Mouse (Mus musculus) hindbrain, embryonic 14.5 days (tissue): Measurements from ENCODE around the gene Elk4. TPM values are rescaled to one million over a fixed set of nuclear protein-coding genes. Genes with fewer than 3 reads are reported as not detected.

Experiments
- ATAC-seq: fragments of 200-750 bp; cut with Nextera tagmentation; 2 replicates; pipeline ENCODE4 v1.8.0; 2017; ENCODE audit warnings: moderate number of reproducible peaks, mild to moderate bottlenecking, moderate TSS enrichment, moderate library complexity; ENCODE audit not compliant: low FRiP score
- DNase-seq: peaks from one replicate; pipeline ENCODE4 v3.0.0-alpha.2; 2015; ENCODE audit warnings: low spot score
- H3K27ac ChIP-seq: fragments of 300-500 bp; sonication (generic); 2 replicates; pipeline ENCODE4 v1.5.1; 2014; ENCODE audit warnings: mild to moderate bottlenecking, moderate library complexity
- H3K27me3 ChIP-seq: fragments of 300-500 bp; sonication (generic); 2 replicates; pipeline ENCODE4 v1.6.1; 2014; ENCODE audit warnings: mild to moderate bottlenecking, low read length, mixed read lengths; ENCODE audit not compliant: control insufficient read depth, insufficient read depth
- H3K36me3 ChIP-seq: fragments of 300-500 bp; sonication (generic); replicated peaks from 2 replicates; pipeline ENCODE4 v1.6.1; 2014; ENCODE audit not compliant: control insufficient read depth, insufficient read depth
- H3K4me1 ChIP-seq: fragments of 300-500 bp; sonication (generic); replicated peaks from 2 replicates; pipeline ENCODE4 v1.6.1; 2014; ENCODE audit warnings: antibody characterized with exemption, low read length, mixed read lengths; ENCODE audit not compliant: control insufficient read depth, insufficient read depth
- H3K4me2 ChIP-seq: fragments of 300-500 bp; sonication (generic); replicated peaks from 2 replicates; pipeline ENCODE4 v1.6.1; 2014; ENCODE audit warnings: mild to moderate bottlenecking, moderate library complexity
- H3K4me3 ChIP-seq: fragments of 300-500 bp; sonication (generic); replicated peaks from 2 replicates; pipeline ENCODE4 v1.5.1; 2014; ENCODE audit warnings: mild to moderate bottlenecking, low read length
- H3K9ac ChIP-seq: fragments of 300-500 bp; sonication (generic); 2 replicates; pipeline ENCODE4 v1.6.1; 2014
- H3K9me3 ChIP-seq: fragments of 300-500 bp; sonication (generic); 2 replicates; pipeline ENCODE4 v1.6.1; 2016; ENCODE audit warnings: low read length; ENCODE audit not compliant: control insufficient read depth
- WGBS: fragments of 180-500 bp; shearing (Covaris S2); extraction: QIAGEN DNeasy Blood & Tissue Kit; methylation state at CpG from one replicate; pipeline ENCODE4 v1.1.7; 2014; 5-methylcytosine and 5-hydroxymethylcytosine counted together
- polyA plus RNA-seq: library from polyadenylated mRNA; unstranded; fragments of >200 nt; fragmentation: Nextera tagmentation; extraction: Ambion mirVana; gene quantifications from 2 replicates; pipeline ENCODE4 v1.2.1, GENCODE M21; 2014

Gene Elk4
- polyA plus RNA-seq, 1 experiment from 2014 or later: 14.1 TPM

GRCm38 (mm10) chr1:132022107-132022506, 14.7 kb downstream of the Elk4 start:
- WGBS: 90% methylated on average over 3 of the region's 3 CpGs
- no peak for ATAC-seq
- Histone ChIP-seq H3K27me3 (no peaks in the 10 kb centered on the region), H3K27ac (no peak overlapping the region), H3K4me3 (no peak overlapping the region), H3K4me2 (no peak overlapping the region), H3K4me1 (no peaks in the 10 kb centered on the region), H3K9ac (no peak overlapping the region), H3K36me3 (peaks cover 89% of the 10 kb centered on the region), H3K9me3 (no peaks in the 10 kb centered on the region)
- no peak for DNase-seq

- H3K4me3 ChIP-seq: no peak overlapping the region
- H3K9me3 ChIP-seq: no peaks in the 10 kb centered on the region
- H3K4me1 ChIP-seq: no peaks in the 10 kb centered on the region
- ATAC-seq (no peak), DNase-seq (no peak)
- H3K4me2 ChIP-seq: no peak overlapping the region
- no peaks in the 10 kb centered on the region for H3K27me3 ChIP-seq
- H3K27ac ChIP-seq: no peak overlapping the region
- H3K36me3 ChIP-seq: peaks cover 66% of the 10 kb centered on the region
- 87% methylated on average over 11 of the region's 11 CpGs for WGBS
- H3K9ac ChIP-seq: no peak overlapping the region
Measured at GRCm38 (mm10) chr1:132026925-132027646, 19.7 kb downstream of the Elk4 start.

- WGBS: 93% methylated on average over 5 of the region's 5 CpGs
- H3K4me3 ChIP-seq: no peak overlapping the region
- H3K4me2 ChIP-seq: no peak overlapping the region
- ATAC-seq (no peak), DNase-seq (no peak)
- no peak overlapping the region for H3K27ac ChIP-seq
- H3K27me3 ChIP-seq: no peaks in the 10 kb centered on the region
- no peaks in the 10 kb centered on the region for H3K4me1 ChIP-seq
- no peaks in the 10 kb centered on the region for H3K9me3 ChIP-seq
- H3K36me3 ChIP-seq: peaks cover 64% of the 10 kb centered on the region
- no peak overlapping the region for H3K9ac ChIP-seq
Measured at GRCm38 (mm10) chr1:132027978-132028377, 20.6 kb downstream of the Elk4 start.

GRCm38 (mm10) chr1:132028413-132028812, 21.0 kb downstream of the Elk4 start:
- no peak for DNase-seq
- WGBS: 90% methylated on average over 9 of the region's 9 CpGs
- Histone ChIP-seq H3K4me2 (no peak overlapping the region), H3K9ac (no peak overlapping the region), H3K27me3 (no peaks in the 10 kb centered on the region), H3K4me3 (no peak overlapping the region), H3K27ac (no peak overlapping the region), H3K4me1 (no peaks in the 10 kb centered on the region), H3K9me3 (no peaks in the 10 kb centered on the region), H3K36me3 (peaks cover 64% of the 10 kb centered on the region)
- no peak for ATAC-seq

- Histone ChIP-seq H3K27ac (no peak overlapping the region), H3K4me3 (no peak overlapping the region), H3K9me3 (no peaks in the 10 kb centered on the region), H3K27me3 (no peaks in the 10 kb centered on the region), H3K4me2 (no peak overlapping the region), H3K4me1 (no peaks in the 10 kb centered on the region), H3K36me3 (peaks cover 55% of the 10 kb centered on the region), H3K9ac (no peak overlapping the region)
- ATAC-seq: no peak
- 80% methylated on average over 2 of the region's 2 CpGs for WGBS
- no peak for DNase-seq
Measured at GRCm38 (mm10) chr1:132030574-132030973, 23.2 kb downstream of the Elk4 start.

- WGBS: 94% methylated on average over 7 of the region's 7 CpGs
- no peak for ATAC-seq
- H3K36me3 ChIP-seq: peaks cover 45% of the 10 kb centered on the region
Measured at GRCm38 (mm10) chr1:132032172-132032571, 24.8 kb downstream of the Elk4 start.

GRCm38 (mm10) chr1:132037746-132038145, 30.3 kb downstream of the Elk4 start:
- Histone ChIP-seq H3K4me2 (no peak overlapping the region), H3K9ac (no peak overlapping the region), H3K4me3 (no peak overlapping the region), H3K4me1 (no peaks in the 10 kb centered on the region), H3K9me3 (no peaks in the 10 kb centered on the region), H3K27ac (no peak overlapping the region), H3K27me3 (no peaks in the 10 kb centered on the region), H3K36me3 (peaks cover 19% of the 10 kb centered on the region)
- no peak for ATAC-seq
- WGBS: 83% methylated on average over 3 of the region's 3 CpGs
- DNase-seq: no peak

More at GRCm38 (mm10) chr1:132032172-132032571, 24.8 kb downstream of the Elk4 start:
- Histone ChIP-seq H3K27ac (no peak overlapping the region), H3K4me1 (no peaks in the 10 kb centered on the region), H3K4me2 (no peak overlapping the region), H3K27me3 (no peaks in the 10 kb centered on the region), H3K9me3 (no peaks in the 10 kb centered on the region), H3K4me3 (no peak overlapping the region), H3K9ac (no peak overlapping the region)
- no peak for DNase-seq

GRCm38 (mm10) chr1:132038753-132039152, 31.3 kb downstream of the Elk4 start:
- no peaks in the 10 kb centered on the region for H3K9me3 ChIP-seq
- H3K4me3 ChIP-seq: no peak overlapping the region
- H3K36me3 ChIP-seq: 0 out of 2 replicates have a peak, but pooled peaks cover 9% of the 10 kb centered on the region
- 89% methylated on average over 5 of the region's 5 CpGs for WGBS
- no peak overlapping the region for H3K4me2 ChIP-seq
- H3K27ac ChIP-seq: no peak overlapping the region
- no peaks in the 10 kb centered on the region for H3K4me1 ChIP-seq
- no peaks in the 10 kb centered on the region for H3K27me3 ChIP-seq
- no peak for DNase-seq
- H3K9ac ChIP-seq: no peak overlapping the region
- no peak for ATAC-seq

- no peaks in the 10 kb centered on the region for H3K4me1 ChIP-seq
- H3K9me3 ChIP-seq: no peaks in the 10 kb centered on the region
- no peaks in the 10 kb centered on the region for H3K36me3 ChIP-seq
- no peak for DNase-seq
- no peak overlapping the region for H3K9ac ChIP-seq
- no peaks in the 10 kb centered on the region for H3K27me3 ChIP-seq
- no peak for ATAC-seq
- 74% methylated on average over 9 of the region's 9 CpGs for WGBS
- H3K4me2 ChIP-seq: no peak overlapping the region
- no peak overlapping the region for H3K4me3 ChIP-seq
- H3K27ac ChIP-seq: no peak overlapping the region
Measured at GRCm38 (mm10) chr1:132040201-132040621, 32.8 kb downstream of the Elk4 start.

- WGBS: 69% methylated on average over 4 of the region's 4 CpGs
- no peaks in the 10 kb centered on the region for H3K27me3 ChIP-seq
- no peak overlapping the region for H3K9ac ChIP-seq
- no peak for ATAC-seq
- no peak overlapping the region for H3K4me3 ChIP-seq
- H3K4me2 ChIP-seq: no peak overlapping the region
- no peaks in the 10 kb centered on the region for H3K4me1 ChIP-seq
- no peak overlapping the region for H3K27ac ChIP-seq
- no peaks in the 10 kb centered on the region for H3K9me3 ChIP-seq
- DNase-seq: no peak
- no peaks in the 10 kb centered on the region for H3K36me3 ChIP-seq
Measured at GRCm38 (mm10) chr1:132043759-132044158, 36.4 kb downstream of the Elk4 start.
